Mouse (Mus musculus) bone marrow macrophage, adult 2 months (primary cell): ENCODE measurements around the gene Armc6.

Experiments used
- CTCF ChIP-seq: IDR thresholded peaks from 2 replicates; pipeline ENCODE4 v1.5.1; 2012; ENCODE audit warnings: low read depth, mild to moderate bottlenecking, low read length, moderate library complexity
- POLR2A ChIP-seq: IDR thresholded peaks from 2 replicates; pipeline ENCODE4 v1.6.1; 2012; ENCODE audit warnings: mild to moderate bottlenecking, low read depth, low read length, borderline replicate concordance

DNA sequence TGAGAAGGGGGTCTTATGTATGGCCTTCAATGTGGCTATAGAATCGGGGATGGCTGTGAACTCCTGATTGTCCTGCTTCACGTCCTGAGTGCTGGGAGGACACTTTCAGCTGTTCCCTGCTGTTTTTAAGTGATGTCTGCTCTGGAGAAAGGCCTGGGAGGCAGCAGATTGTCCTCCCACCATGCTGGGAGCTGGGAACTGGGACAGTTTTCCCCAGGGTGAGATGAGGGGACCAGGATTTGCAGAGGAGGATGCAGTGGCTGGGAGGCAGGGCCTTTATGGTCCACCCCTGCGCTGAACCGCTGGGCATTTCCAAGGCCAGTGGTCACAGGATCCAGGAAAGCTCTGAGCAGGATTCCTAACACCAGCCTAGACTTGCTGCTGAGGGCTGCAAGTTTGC is 31.2 kb downstream of the Armc6 start:
- TF ChIP-seq CTCF (no peak), POLR2A (no peak)
